Mouse (Mus musculus) heart, postnatal 4 days (tissue): ENCODE results near the gene Taf1c. TPM values are rescaled to one million over a fixed set of nuclear protein-coding genes. Genes with fewer than 3 reads are reported as not detected.

Source experiments
- DNase-seq: peaks from one replicate; pipeline ENCODE4 v3.0.0; 2021
- total RNA-seq, 2 experiments: library from RNA; stranded (reverse); gene quantifications; 2 replicates each; pipeline ENCODE4 v1.2.3; 2021

Taf1c gene
- total RNA-seq: 1 to 10 TPM; 4.3 to 4.5 TPM

GRCm38 (mm10) chr8:119604996-119605395 is at the start of gene Taf1c:
Gene Taf1c, minus strand, starts transcription at chr8:119605222.
- DNase-seq: peak; percentile 96

DNA sequence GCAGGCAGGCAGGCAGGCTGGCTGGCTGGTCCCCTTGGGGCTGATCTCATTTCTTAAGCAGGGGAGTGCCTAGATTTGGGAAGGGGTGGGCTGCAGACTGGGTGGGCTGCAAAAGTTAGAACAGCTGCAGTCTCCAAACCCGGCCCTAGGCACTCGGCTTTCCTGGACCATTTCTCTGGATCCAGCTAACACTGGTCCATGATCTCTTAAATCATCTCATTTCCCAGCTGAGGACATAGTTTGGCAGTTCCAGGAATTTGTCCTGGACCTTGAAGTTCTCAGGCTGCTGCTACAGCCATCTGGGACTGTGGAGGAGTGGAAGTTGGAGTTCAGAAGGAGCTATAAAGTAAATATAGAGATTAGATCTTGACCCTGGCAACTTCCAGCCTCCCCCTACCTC is 46.3 kb upstream of the Taf1c start:
- no peak for DNase-seq

GRCm38 (mm10) chr8:119646846-119647245 is 41.8 kb upstream of the Taf1c start:
- no peak for DNase-seq

GRCm38 (mm10) chr8:119646197-119646596 is 41.2 kb upstream of the Taf1c start:
- no peak for DNase-seq

DNA sequence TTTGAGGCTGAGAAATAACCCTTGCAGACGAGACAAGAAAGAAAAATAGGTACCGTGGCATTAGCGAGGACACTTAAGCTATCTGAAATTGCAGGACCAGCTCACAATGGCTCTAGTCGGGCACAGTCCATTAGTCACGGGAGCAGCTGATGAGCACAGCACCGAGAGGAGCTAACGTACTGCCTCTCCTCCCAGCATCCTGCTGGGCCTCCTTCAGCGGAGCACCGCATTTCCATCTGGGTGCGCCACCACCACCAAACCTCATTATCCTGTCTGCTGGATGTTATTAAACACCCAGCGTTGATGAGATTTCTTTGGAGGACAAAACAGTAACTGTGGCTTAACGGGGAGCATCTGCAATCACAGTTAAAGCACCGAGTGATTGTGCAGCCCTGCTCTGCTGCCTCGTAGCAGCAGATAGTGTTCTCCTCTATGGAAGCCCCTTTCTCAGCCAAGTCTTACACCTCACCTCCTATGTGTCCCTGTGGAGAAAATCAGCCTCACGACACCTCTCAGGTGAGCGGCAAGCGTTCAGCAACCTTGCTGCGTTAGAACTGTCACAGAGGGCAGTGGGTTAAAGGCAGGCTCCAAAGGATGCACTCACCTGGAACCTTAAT is 40.1 kb upstream of the Taf1c start:
- no peak for DNase-seq

GRCm38 (mm10) chr8:119644429-119644960 is 39.5 kb upstream of the Taf1c start:
- DNase-seq: no peak

- DNase-seq: no peak
These were observed 37.9 kb upstream of the Taf1c start for GRCm38 (mm10) chr8:119642960-119643359.

DNA sequence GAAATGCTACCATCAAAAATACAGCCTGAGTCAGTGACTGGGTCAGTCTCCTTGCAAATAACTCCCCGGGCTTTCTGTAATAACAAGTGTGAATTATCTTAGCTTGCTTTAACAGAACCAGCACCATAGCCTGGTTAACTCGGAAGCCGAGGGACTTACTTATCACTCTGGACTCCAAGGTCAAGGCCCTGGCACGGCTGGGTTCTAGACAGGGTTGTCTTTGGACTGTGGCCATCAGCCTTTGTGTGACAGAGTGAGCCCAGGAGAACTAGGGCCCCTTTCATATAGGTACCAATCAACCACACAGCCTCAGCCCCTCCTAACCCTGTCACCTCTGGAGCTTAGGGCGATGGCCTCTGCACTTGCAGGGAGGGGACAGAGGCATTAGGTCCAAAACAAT is 36.0 kb upstream of the Taf1c start:
- DNase-seq: no peak

DNA sequence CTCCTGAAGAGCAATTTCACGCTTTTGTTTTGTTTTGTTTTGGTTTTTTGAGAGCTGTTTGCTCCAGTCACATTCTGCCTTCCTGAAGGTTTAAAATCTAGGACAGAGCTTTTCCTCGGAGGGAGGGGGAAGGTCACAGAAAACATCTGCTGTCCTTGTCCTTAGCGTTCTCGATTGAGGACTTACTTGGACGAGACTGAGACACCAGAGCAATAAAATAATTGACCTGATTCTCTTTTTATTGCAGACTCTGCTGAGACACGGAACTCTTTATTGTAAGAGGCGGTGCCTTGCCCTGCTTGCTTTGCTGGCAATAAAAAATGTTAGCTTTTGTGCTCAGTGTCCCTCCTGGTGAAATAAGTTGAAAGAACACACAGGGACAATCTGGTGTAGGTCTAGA is 34.8 kb upstream of the Taf1c start:
- no peak for DNase-seq

GRCm38 (mm10) chr8:119638261-119638660 is 33.2 kb upstream of the Taf1c start:
- no peak for DNase-seq

GRCm38 (mm10) chr8:119637381-119637780 is 32.4 kb upstream of the Taf1c start:
- DNase-seq: no peak

- no peak for DNase-seq
These were observed 31.7 kb upstream of the Taf1c start for GRCm38 (mm10) chr8:119636766-119637165.

DNA sequence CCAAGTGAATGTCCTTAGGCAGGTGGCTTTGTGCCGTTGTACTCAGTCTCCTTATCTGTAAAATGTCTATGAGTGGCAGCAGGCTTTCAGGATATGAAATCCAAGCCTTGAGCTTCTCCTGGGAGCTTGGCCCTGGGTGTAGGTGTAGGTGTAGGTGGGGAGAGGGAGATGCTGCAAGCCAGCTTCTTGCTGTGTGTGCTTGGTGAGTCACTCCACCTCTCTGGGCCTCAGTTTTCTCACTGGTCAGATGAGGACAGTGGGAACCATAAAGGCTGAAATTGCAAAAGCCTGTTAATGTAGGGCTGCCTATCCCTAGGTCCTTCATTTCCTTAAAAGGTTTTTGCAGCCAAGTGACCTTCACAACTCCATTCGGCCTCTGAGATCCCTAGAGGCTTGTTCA is 30.9 kb upstream of the Taf1c start:
- DNase-seq: no peak

- peak; percentile 24 for DNase-seq
These were observed 30.4 kb upstream of the Taf1c start, which contains the start of gene Kcng4 for GRCm38 (mm10) chr8:119635378-119635777. Gene Kcng4, minus strand, starts transcription at chr8:119635680.

GRCm38 (mm10) chr8:119634616-119635336 is 29.8 kb upstream of the Taf1c start:
- DNase-seq: no peak

GRCm38 (mm10) chr8:119632909-119633308 is 27.9 kb upstream of the Taf1c start:
- DNase-seq: no peak

DNA sequence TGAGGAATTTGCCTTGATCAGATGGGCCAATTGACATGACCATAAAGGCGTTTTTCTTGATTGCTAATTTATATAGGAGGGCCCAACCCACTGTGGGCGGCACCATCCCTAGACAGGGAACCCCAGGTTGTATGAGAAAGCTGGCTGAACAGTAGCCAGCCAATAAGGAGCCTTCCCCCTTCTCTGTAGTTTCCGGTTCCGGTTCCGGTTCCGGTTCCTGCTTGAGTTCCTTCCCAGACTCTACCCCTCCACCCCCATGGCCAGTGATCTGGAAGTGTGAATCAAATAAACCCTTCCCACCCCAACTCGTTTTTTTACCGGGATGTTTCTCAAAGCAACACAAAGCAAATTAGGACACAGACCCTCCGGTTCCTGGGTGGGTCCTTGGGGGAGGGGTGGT is 27.2 kb upstream of the Taf1c start:
- no peak for DNase-seq

DNA sequence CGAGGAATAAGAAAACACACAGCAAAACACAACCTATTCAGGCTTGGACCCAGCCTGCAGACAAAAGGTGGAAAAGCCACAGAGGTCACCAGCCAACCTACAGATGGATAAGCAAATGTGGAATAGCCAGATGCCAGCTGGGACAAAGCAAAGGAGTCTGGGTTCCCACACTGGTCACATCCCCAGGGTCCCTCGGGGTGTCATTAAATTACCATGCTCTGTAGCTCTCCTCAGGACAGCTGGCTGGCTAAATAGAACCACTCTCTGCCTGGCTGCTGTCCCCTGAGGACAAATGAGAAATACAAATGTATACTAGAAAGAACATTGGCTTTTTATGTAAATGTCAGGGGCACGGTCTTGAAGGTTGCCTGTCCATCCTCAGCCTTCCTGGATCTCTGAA is 25.8 kb upstream of the Taf1c start:
- no peak for DNase-seq

- DNase-seq: no peak
These were observed 22.8 kb upstream of the Taf1c start for GRCm38 (mm10) chr8:119627613-119628359.

DNA sequence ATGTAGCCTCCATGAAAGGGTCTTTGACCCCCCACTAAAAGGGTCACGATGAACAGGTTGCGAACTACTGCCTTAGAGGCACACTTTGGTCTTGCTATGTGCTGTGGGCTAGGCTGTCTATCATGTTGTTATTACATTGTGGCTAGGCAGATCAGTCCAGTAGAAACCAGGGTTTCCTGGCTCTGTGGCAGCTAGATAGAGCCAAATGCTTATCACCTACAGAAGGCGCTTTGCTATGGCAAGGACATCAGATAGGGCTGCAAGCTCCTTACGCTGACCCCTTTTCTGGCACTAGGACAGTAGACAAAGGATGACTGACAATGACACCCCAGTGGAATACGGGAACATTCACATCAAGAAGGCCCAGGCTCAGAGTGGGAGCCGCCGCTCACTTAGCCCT is 22.2 kb upstream of the Taf1c start:
- DNase-seq: no peak

- no peak for DNase-seq
These were observed 20.8 kb upstream of the Taf1c start for GRCm38 (mm10) chr8:119625788-119626187.

DNA sequence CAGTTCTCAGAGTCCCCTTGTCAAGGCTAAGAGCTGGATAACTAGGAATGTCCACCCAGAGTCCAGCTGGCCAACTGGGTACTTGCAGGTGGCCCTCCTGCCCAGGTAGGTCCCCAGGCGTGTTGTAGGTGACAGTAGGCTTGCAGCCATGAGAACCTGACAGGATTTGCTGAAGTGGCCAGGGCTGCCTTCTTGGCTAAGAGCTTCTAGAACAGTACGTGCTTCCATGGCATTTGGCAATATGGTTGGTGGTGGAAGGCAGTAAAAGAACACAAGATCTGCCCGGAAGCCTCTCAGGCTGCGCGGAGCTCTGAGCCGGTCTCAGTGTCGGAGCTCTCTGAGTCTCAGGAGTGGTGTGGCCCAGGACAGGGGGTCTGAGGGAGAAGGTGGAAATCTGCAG is 19.9 kb upstream of the Taf1c start:
- DNase-seq: no peak

GRCm38 (mm10) chr8:119623744-119624143 is 18.7 kb upstream of the Taf1c start:
- no peak for DNase-seq
